Mouse (Mus musculus) testis, adult 2 months (tissue): ENCODE data around the gene Gucd1.

Experiments
- CTCF ChIP-seq: fragments of 200-500 bp; IDR thresholded peaks from 2 replicates; pipeline ENCODE4 v1.5.1; 2012; ENCODE audit warnings: low read depth, mild to moderate bottlenecking, inconsistent platforms, low read length, moderate library complexity; ENCODE audit not compliant: control insufficient read depth, insufficient read depth, insufficient replicate concordance
- POLR2A ChIP-seq: fragments of 200-500 bp; IDR thresholded peaks from 2 replicates; pipeline ENCODE4 v1.6.1; 2012; ENCODE audit warnings: low read depth, mild to moderate bottlenecking, inconsistent platforms, low read length, moderate library complexity; ENCODE audit not compliant: control insufficient read depth

- TF ChIP-seq POLR2A (no peak), CTCF (no peak)
Measured at GRCm38 (mm10) chr10:75564687-75565265, 47.0 kb upstream of the Gucd1 start.
